Mouse (Mus musculus): Measurements from ENCODE around the gene Prkn.

The Prkn gene

DNA sequence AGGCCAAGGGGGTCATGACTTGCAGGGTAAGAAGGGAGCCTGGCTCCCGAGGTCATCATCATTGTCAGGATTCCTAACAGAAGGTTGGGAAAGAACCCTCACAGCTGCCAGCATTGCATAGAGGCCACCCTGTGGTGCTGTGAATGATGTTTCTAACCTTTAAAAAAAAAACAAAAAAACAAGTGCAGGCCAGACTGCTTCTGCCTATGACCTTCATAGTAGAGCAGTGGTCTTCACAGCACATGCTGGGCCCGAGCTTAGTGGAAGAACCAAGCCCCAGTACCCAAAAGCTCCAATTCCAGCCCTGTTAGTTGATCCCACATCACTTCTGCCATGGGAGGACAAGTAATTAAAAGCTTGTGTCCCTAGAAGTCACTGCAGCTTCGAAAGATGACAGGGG, 1061.5 kb downstream of the Prkn start:
- in situ Hi-C loops (cut with MboI, MseI): no loop called here

DNA sequence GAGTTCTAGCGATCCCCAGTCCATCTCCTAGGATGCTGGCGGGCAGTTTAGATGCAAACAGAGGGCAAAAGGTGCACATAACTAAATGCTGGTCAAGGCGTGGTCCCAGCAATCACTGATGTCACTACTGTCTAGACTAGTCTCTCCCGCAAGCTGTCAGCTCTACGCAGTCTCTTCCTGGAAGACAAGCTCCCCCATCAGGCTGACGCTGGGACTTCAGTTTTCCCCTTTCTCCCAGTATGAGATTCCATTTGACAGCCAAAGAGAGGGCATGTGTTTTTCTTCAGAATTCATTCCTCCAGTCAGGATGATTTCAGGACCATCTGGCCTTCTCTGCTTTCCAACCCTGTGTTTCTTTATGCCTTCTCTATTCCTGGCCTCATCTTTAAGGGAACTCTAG, 1062.8 kb downstream of the Prkn start:
- in situ Hi-C loops (cut with MboI, MseI): no loop called here

DNA sequence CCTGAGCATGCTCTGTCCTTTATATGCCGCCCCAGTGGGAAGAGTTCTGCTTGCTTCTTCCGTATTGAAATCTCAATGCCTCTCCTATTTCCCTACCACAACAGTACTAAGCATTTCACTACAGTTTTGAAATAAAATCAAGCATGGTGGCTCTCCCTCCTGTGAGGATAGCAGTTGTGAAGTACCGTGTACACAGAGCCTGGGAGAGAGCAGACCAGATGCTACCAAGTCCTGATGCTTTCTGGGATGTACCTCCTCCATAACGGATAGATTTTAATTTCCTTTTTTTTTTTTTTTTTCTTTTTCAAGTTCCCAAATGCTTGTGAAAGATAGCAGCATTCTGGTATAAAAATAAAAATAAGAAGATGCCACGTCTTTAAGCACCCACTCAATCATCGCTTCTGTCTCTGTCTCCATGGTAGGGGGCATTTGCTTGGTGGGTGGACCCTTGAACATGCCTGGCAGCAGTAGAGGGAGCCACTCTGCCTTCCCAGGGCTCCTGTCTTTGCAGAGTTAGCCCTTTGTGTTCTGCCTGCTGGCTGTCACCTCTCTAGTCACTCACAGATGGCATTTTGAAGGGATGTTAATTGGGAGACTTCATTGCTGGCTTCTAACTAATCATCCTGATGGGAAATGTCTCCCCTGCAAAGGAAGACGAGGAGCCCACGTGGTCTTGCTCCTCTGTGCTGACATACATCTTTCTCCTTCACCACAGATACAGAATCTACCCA, 1070.6 kb downstream of the Prkn start:
- in situ Hi-C loops (cut with MboI, MseI): no loop called here

DNA sequence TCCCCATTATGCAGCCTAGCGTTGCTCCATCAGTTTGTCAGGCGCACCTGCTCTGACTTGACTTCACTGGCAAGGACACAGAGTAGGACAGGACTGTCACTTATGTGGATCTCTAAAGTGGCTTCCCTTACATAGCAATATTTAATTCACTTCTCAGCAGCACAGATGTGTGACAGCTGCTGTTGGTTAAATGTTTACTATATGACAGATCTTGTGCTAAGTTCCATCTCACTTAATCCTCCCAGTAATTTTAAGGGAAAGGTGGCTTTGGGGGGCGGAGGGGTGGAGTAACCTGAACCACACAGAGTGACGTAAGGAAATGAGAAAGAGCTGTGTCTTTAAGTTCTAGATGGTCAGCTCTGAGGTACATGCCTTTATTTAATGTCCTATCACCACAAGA, 1072.0 kb downstream of the Prkn start:
- in situ Hi-C loops (cut with MboI, MseI): no loop called here

DNA sequence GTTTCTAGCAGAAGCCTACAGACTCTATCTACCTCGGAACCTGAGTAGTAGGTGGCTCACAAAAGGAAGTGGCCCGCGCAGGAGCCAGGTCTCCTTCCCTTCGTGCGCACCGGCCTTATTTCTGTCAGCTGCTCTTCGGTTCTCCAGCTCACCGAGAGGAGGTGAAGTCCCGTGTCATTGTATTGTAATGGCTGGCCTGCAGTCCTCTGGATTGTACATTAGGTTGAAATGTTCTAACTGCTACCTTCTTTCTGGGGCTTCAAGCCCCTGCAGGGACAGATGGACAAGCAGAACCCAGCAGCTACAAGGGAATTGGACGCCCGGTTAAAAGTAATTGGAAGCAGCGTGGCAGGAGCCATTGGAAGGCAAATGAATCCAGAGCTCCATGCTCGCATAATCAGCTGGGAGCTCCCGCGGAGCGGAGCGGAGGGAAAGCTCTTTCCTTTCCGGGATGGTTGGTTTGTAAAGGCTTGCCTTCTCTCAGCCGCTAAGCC, 1072.7 kb downstream of the Prkn start:
- in situ Hi-C loops (cut with MboI, MseI): no loop called here

DNA sequence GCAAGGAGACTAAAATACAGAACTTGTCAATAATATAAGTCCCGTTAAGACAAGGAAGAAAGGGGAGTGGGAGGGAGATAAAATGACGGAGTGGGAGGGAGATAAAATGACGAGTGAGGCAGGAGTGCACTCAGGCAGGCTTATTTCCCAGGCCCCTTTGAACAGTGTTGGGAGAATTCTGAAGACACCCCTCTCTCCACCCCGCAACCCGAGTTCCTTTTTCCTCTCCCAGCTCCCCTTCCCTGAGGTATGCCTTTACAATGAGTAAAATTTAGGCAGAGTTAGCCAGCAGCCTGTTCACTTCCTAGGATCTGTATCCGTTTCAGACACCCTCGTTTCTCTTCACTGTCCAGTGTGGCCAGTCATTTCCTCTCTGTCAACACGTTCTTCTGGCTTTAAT, 1073.4 kb downstream of the Prkn start:
- in situ Hi-C loops (cut with MboI, MseI): no loop called here

DNA sequence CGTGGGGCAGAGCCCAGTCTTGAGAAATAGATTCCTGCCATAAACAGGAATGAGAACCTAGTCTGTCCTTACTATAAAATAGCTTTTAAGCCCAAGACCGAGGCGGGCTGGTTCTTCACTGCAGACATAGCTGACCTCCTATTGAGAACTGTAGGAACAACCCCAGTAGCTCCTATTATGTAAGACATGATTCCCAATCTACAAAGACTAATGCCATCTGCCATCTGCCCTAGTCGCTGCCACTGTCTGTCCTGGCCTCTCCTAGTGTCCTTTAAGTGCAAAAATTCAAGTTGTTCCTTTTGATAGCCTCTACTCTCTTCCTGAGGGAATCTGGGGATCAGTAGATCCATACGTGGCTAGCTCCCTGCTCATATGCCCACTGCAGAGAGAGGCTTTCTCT, 1074.3 kb downstream of the Prkn start:
- in situ Hi-C loops (cut with MboI, MseI): no loop called here

DNA sequence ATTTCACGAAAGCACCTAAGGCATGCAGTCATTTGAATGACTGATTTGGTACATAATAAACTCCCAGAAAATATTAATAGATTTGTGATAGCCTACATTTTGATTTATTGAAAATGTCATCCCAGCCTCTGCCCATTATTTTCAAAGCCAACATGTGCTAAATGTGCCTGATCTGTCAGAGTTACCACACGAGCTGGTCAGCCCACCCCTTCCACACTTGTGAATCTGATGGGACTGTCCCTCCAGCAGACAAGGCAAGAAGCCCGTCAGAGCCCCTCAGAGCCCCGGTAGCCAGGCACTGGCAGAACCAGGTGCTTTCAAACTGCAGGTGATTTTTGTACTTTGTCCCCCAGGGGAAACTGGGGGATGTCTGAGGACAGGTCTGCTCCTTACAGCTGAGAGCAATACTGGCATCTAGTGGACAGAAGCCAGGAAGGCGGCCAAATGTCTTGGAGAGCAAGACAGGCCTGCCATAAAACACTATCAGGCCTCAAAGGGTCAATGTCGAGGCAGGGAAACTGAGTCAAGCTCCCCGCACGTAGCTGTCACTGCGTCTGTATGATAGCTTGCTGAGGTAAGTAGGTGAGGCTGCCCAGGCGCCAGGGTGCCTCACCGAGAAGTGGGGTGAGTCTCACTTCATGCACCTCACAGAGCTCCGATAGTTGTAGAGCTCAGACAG, 1078.1 kb downstream of the Prkn start:
- in situ Hi-C loops (cut with MboI, MseI): no loop called here

DNA sequence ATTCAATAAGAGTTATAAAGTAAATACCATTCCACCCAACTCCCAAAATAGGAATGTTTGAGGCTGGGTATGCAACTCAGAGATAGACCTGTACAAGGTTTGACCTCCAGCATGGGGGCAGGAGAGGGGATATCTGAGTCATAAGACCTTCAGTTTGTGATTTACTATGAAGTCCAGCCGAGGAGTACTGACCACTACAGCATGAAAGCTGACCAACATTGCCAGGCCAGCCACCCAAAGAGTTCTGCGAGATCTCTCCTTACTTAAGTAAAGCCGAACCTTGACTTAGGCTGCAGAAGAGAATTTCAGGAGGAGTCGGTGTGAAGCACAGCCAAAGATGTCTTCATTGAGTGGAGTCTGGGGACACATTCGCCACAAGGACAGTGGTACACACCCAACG, 1079.4 kb downstream of the Prkn start:
- in situ Hi-C loops (cut with MboI, MseI): no loop called here

DNA sequence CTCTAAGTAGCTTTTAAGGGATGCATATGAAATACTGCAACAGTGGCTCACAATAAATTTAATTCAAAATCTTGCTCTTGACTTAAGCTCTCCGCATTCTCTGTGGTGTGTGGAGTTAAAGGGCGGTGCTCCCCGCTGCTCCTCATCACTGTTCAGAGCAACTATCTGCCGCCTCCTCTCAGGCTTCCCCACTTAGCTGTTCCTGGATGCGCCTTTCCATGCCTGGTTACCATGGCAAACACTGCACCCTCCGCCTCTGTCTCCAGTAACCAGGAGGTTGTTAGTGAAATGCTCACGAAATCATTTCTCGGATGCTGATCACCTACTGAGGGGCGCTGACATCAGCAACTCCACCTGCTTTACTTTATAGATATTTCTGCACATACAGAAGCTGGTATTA, 1080.8 kb downstream of the Prkn start:
- in situ Hi-C loops (cut with MboI, MseI): no loop called here

DNA sequence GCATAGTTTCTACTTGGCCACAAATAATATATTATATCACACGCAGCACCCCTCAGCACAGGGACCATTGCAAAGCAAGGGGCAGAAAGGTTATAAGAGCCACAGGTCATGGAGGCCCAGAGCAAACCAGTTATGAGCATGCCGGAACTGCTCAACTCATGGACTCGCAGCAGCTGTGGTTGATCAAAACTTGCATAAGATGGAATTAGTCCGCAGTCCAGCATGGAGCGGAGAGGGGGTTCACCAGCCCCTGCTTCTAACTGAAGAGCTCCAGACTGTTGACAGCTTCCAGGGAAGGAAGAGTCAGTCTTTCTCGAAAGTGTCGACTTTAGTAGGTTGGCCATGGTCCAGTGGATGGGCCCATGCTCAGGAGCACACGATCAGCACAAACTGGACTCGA, 1083.8 kb downstream of the Prkn start:
- in situ Hi-C loops (cut with MboI, MseI): no loop called here

DNA sequence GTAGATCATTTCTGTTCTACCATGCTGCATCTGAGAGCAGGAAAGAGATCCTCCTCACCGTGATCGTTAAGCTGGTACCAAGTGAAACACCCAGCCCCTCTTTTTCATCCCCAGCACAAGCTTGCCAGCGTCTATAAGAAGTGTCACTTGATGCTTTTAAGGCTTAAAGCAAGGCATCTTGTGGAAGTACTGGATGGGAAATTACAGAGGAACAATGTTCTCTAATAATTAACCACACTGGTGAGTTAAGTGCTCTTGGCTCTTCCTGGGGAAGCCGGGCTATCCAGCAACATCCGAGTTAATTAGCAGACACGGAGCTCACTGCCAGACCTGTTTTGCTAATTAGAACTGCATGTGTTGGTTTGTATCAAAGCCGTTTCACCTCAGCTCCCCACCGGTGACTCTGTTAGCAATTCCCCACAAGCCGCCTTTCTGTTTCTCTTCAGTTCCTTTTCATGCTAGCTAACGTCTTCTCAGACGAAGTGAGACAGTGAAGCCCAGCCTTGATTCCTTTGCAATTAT, 1086.7 kb downstream of the Prkn start:
- in situ Hi-C loops (cut with MboI, MseI): no loop called here

DNA sequence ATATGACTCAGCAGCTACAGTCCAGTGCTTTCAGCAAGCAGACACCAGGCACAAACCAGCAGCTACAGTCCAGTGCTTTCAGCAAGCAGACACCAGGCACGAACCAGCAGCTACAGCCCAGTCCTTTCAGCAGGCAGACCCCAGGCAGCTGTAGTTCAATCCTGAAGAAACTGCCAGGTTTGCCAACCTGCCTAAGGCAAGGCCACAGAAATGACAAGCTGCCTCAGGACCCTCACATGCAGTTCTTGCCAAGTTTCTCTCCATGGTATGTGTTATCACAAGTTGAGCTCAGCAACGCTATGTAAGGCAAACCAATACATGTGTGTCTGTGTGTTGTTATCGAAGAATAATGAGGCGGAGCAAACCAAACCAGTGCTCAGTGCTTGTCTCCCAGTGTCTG, 1091.5 kb downstream of the Prkn start:
- in situ Hi-C loops (cut with MboI, MseI): no loop called here

DNA sequence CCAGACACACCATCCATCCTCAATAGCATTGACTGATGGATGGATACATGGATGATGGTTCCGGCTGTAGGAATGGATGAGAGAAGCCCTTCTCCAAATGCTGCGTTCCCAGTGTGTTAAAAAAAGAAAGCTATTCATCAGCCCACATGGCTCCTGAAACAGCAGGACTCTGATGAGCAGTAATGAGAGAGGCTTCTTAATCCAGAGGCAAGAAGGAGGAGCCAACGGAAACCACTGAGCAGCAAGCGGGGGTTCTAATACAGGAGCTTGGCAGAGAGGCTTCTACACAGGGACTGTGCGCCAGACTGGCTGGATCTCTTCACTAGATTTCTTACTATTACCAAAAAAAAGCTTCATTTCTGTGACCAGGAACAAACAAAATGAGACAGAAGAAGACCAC, 1093.6 kb downstream of the Prkn start:
- in situ Hi-C loops (cut with MboI, MseI): no loop called here

DNA sequence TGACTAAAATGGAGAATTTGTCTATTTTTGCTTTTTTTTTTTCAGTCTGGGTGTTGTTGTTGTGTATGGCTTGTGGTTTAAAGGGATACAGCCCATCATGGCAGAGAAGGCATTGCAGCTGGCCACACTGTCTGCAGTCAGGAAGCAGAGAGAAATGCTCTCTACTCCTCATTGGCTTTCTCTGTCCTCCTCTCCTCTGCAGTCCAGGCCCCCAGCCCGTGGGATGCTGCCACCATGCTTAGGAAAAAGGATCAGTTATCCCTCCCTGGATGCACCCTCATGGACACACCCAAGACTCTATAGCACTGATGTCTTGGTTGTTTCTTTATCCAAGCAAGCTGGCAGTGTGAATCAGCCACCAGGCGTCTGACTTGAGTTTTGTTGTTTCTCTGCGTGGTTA, 1107.3 kb downstream of the Prkn start:
- in situ Hi-C loops (cut with MboI, MseI): no loop called here

DNA sequence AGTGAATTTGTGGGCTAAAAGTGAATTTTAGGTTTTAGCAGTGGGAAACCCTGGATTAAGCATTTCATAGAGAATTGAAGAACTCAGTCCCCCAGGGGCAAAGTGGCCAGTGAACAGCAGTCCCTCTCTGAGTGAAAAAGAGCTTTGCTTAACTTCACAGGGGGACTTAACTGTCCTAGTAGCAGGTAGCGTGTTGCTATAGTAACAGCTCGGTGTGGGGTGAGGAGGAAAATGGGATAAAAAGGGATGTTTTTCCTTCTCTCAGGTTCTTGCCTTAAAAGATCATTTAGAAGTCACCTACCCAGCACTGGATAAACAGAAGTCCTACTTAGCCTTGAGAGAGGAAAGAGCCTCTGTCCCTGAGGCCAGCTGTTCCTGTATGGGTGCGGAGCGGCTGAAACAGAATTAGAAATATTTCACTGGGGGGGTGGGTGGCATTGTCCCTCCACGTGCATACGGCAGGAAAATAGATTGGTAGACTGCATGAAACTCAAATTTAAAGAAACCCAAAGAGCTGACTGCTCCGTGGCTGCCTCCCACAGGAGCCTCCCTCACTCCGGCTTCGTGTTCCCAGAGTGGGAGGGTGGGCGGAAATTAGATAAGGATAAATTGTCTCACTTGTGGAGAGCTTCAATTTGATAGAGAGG, 1109.5 kb downstream of the Prkn start:
- in situ Hi-C loops (cut with MboI, MseI): no loop called here

DNA sequence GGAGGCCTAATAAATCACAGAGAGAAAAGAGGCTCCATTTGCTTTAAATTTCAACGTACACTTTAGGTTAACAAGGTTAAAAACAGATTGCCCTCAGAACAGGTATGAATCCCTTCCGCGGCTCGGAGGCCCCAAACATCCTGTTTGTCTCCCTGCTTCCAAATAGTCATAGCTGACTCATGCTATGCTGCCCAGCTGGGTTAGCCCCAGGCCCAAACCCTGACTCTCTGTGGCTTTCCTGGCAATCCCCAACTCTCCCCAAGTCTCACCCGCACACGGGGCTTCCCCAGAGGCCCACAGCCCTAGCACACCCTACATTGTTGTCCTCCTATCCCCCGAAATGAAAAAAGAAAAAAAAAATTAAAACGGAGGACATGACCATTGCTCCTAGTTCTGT, 1110.0 kb downstream of the Prkn start:
- in situ Hi-C loops (cut with MboI, MseI): no loop called here

DNA sequence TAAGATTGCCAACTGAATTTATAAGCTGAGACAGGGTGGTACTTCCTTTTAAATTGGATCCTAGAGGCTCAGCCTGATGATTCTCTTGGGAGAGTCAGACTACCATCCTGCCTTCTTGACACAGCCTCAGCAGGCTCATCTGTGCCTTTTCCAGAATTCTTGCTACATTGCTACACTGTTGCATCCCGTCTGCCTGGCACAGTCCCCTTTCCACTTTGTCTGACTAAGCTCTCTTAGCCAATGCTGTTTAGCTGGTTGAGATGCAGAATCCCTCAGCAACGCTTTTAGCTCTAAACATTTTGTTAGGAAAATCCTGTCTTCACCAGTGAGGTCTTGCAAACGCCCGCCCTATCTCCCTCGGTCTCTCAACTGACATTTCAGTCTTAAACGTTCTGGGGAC, 1115.1 kb downstream of the Prkn start:
- in situ Hi-C loops (cut with MboI, MseI): no loop called here

DNA sequence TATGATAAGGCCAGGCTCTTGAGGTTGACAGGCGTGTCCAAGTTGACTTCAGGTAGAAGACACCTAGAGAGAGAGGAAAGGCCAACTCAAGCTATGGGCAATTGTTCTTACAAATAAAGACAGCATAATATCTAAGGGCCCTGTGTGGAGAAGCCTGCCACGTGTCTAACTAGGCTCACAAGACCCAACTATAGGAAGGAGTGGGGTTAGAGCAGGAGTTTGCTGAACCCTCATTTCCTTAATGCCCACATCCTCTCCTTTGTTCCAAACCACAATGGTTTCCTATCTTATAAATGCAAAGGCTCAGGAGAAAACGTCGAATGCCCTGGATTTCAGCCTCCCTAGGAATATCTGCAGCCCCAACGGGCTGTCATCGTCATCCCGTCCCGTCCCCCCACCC, 1120.3 kb downstream of the Prkn start:
- in situ Hi-C loops (cut with MboI, MseI): no loop called here

DNA sequence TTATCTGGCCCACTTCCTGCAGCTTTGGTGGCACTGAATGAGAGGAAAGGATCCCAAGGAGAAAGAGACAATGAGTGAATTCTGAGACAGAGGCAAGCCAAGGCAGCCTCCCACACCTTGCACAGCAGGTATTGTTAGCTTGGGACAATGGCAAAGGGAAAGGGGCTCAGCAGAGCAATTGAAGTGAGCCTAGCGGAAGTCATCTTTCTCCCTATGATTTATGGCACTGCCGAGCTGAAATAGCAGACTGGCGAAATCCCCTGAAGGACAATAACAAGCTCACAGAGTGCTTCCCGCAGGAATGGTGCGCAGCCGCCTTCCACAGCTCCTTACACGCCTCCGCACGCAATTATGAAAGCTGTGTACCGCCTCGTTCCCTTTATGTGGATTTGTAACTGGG, 1122.6 kb downstream of the Prkn start:
- in situ Hi-C loops (cut with MboI, MseI): no loop called here

DNA sequence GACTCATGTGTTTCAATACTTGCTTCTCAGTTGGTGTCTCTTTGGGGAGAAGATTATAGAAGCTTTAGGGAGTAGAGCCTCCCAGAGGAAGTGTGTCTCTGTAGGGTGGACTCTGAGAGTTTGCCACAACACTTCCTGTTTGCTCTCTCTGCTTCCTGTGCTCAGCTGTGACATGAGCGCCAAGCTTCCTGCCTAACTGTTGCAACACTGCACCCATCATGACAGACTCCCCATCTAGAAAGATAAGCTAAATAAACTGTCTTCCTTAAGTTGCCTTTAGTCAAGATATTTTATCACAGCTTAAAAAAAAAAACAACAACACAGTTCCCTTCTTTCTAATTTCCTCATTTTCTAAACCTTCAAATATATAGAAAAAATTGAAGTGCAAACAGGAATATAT, 1130.0 kb downstream of the Prkn start:
- in situ Hi-C loops (cut with MboI, MseI): no loop called here

DNA sequence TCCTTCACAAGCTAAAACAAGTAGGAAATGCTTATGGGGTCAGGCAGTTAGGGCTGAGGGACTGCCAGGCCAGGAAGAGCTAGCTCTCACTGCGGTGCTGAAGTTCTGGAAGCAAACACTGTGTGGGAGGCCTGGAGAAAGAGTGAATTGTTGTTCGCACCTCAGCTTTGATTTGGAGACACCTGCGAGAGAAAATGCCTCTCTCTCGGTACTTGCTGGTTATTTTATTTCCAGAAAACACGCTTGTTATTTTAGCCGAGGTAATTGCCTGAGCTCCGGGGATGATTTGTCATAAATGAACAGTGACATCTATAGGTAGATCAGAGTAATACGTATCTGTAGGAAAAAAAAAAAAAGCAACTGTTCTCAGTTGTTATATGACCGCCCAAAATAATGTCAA, 1132.4 kb downstream of the Prkn start:
- in situ Hi-C loops (cut with MboI, MseI): no loop called here
